Mouse (Mus musculus) olfactory bulb, adult 2 months (tissue): ENCODE results near the gene Bbx.

Experiments used
- CTCF ChIP-seq: fragments of 200-500 bp; IDR thresholded peaks from 2 replicates; pipeline ENCODE4 v1.5.1; 2012; ENCODE audit warnings: low read depth, mild to moderate bottlenecking, low read length, moderate library complexity; ENCODE audit not compliant: insufficient read depth
- POLR2A ChIP-seq: fragments of 200-500 bp; IDR thresholded peaks from 2 replicates; pipeline ENCODE4 v1.6.1; 2012; ENCODE audit warnings: mild to moderate bottlenecking, low read depth, low read length, moderate library complexity; ENCODE audit not compliant: insufficient read depth

DNA sequence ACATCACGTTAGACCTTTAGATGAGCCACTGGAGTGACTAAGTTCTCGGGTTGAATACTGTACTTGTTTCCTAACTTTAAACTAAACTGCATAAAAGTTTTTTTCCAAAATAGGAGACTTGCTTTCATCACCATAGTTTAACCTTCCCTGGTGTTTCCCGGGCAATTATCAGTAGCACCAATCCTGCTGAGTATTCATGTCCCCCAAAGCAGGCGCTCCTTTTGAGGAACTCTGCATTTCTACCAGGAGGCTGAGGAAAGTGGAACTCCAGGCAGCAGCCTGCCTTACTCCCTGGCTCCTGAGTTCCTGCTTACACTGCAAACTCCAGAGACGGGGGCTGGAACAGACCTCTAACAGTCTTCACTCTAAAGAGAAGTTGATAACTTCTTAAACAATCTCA lies 65.6 kb downstream of the Bbx start:
- no peak for TF ChIP-seq CTCF
- no peak for TF ChIP-seq POLR2A
